ENCODE assay signal across 8 mouse cellular contexts in the genomic region with DNA sequence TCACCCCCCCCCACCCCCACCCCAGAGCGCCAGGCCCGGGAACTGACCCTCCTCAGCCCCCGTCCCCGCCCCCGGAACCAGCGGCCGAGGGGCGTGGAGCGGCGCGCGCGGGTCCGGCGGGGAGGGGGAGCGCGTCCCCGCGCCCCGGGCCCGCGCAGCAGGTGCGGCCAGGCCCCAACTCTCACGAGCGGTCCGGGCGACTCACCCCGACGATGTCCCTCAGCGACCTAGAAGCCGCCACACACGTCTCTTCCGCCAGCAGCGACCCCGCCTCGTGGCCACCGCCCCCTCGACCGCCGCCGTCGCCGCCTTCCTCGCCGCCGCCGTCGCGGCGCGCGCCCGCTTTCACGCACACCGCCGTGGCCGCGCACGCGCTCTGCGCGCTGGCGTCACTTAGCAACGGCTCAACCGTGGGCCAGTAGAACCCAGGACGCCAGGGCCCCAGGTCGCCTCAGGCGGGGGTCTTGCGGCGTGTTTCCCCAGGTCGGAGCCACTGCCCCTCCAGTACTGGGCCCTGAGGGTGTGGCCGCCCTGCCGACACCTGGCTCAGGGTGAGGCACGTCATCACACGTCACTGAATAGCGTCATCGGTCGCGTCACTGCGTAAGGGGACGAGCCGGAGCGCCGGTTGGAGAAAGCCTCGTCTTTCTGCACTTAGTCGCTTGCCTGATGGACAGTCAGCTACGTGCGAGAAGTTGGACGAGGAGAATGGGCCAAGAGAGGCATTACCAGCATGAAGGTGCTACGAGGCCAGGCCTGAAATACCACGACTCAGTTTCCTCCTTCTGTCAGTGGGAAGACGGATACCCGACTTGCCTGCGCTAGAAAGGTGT. TPM values are rescaled to one million over a fixed set of nuclear protein-coding genes. Genes with fewer than 3 reads are reported as not detected.
DNase-seq lines count a peak whose midpoint lies in the region; ATAC-seq and TF ChIP-seq lines count a peak whose summit lies in the region.

A gene (minus strand): TSS at position 548 of the 833 bp plus-strand sequence.

- H3K27me3 ChIP-seq in embryonic facial prominence, embryonic 15.5 days, result no peaks in the 10 kb centered on the region
- no peaks in the 10 kb centered on the region for H3K27me3 ChIP-seq in kidney, embryonic 14.5 days (ENCODE audit: control insufficient read depth, insufficient read depth, low read length)
- H3K27me3 ChIP-seq in limb, embryonic 15.5 days, result no peaks in the 10 kb centered on the region

- H3K4me1 ChIP-seq in bone marrow, adult 2 months (ENCODE audit: control insufficient read depth, insufficient read depth, low read length), result peaks cover 2% of the 10 kb centered on the region; the same call in 1 of the 2 replicates
- H3K4me1 ChIP-seq in embryonic facial prominence, embryonic 15.5 days, result peaks cover 12% of the 10 kb centered on the region
- H3K4me1 ChIP-seq in kidney, embryonic 14.5 days (ENCODE audit: control insufficient read depth, insufficient read depth, low read length), result peaks cover 13% of the 10 kb centered on the region
- H3K4me1 ChIP-seq in limb, embryonic 15.5 days, result peaks cover 21% of the 10 kb centered on the region

- peak; percentile 5; the same call in 1 of the 2 replicates for TF ChIP-seq CTCF in bone marrow, adult 2 months (IDR thresholded peaks at IDR 0.05; ENCODE audit: control insufficient read depth, insufficient read depth, low read length)

- peak; percentile 91 for ATAC-seq in embryonic facial prominence, embryonic 15.5 days (ENCODE audit: insufficient number of reproducible peaks, low FRiP score, low TSS enrichment, low read depth)
- ATAC-seq in kidney, embryonic 14.5 days (ENCODE audit: low FRiP score, low TSS enrichment), result peak; percentile 90
- ATAC-seq in limb, embryonic 15.5 days (ENCODE audit: insufficient number of reproducible peaks, low FRiP score, low TSS enrichment, low read depth), result peak; percentile 86

- peak within 1 kb of the TSS; percentile 96 for H3K27ac ChIP-seq in bone marrow, adult 2 months (ENCODE audit: control insufficient read depth, insufficient read depth, low read depth, low read length, poor library complexity)
- peak within 1 kb of the TSS; percentile 89 for H3K27ac ChIP-seq in embryonic facial prominence, embryonic 15.5 days (replicated peaks)
- peak within 1 kb of the TSS; percentile 60 for H3K27ac ChIP-seq in kidney, embryonic 14.5 days (ENCODE audit: low read depth, low read length)
- H3K27ac ChIP-seq in limb, embryonic 15.5 days, result peak within 1 kb of the TSS; percentile 92

- H3K36me3 ChIP-seq in embryonic facial prominence, embryonic 15.5 days, result no peaks in the 10 kb centered on the region
- H3K36me3 ChIP-seq in kidney, embryonic 14.5 days (ENCODE audit: control insufficient read depth, insufficient read depth, low read length), result no peaks in the 10 kb centered on the region
- H3K36me3 ChIP-seq in limb, embryonic 15.5 days, result no peaks in the 10 kb centered on the region

- DNase-seq in 416B (ENCODE audit: low read depth), result peak; percentile 93
- peak; percentile 96 for DNase-seq in heart, adult 9 months (ENCODE audit: low spot score in 2 of 2)
- DNase-seq in monocyte, adult 2 months (ENCODE audit: low read depth in 1 of 2, low spot score in 2 of 2), result peak; percentile 85 to 98
- peak; percentile 87 to 90 for DNase-seq in spleen, postnatal 36 days (ENCODE audit: low spot score in 2 of 2)

- H3K4me2 ChIP-seq in embryonic facial prominence, embryonic 15.5 days (replicated peaks), result peak within 1 kb of the TSS; percentile 70
- peak within 1 kb of the TSS; percentile 73 for H3K4me2 ChIP-seq in kidney, embryonic 14.5 days (replicated peaks; ENCODE audit: low read depth, low read length)
- peak within 1 kb of the TSS; percentile 66 for H3K4me2 ChIP-seq in limb, embryonic 15.5 days

- peak; percentile 71; the same call in 1 of the 2 replicates for TF ChIP-seq POLR2A in bone marrow, adult 2 months (IDR thresholded peaks at IDR 0.05; ENCODE audit: borderline replicate concordance, control insufficient read depth, low read depth, low read length)

- peak within 1 kb of the TSS; percentile 66 for H3K9ac ChIP-seq in embryonic facial prominence, embryonic 15.5 days
- peak within 1 kb of the TSS; percentile 72 for H3K9ac ChIP-seq in kidney, embryonic 14.5 days (ENCODE audit: low read depth, low read length)
- peak within 1 kb of the TSS; percentile 55 for H3K9ac ChIP-seq in limb, embryonic 15.5 days

- WGBS in bone marrow, adult 2 months, result under 1% methylated on average over 80 of the region's 94 CpGs
- under 1% methylated on average over 81 of the region's 94 CpGs for WGBS in embryonic facial prominence, embryonic 15.5 days
- WGBS in kidney, embryonic 14.5 days, result under 1% methylated on average over 66 of the region's 94 CpGs
- WGBS in limb, embryonic 15.5 days, result under 1% methylated on average over 76 of the region's 94 CpGs

- peak within 1 kb of the TSS; percentile 79 for H3K4me3 ChIP-seq in bone marrow, adult 2 months (replicated peaks; ENCODE audit: control insufficient read depth, low read depth, low read length)
- H3K4me3 ChIP-seq in embryonic facial prominence, embryonic 15.5 days (replicated peaks), result peak within 1 kb of the TSS; percentile 92
- peak within 1 kb of the TSS; percentile 62 for H3K4me3 ChIP-seq in kidney, embryonic 14.5 days (ENCODE audit: low read length)
- peak within 1 kb of the TSS; percentile 80 for H3K4me3 ChIP-seq in limb, embryonic 15.5 days

- no peaks in the 10 kb centered on the region for H3K9me3 ChIP-seq in embryonic facial prominence, embryonic 15.5 days (replicated peaks)
- H3K9me3 ChIP-seq in kidney, embryonic 14.5 days (ENCODE audit: control insufficient read depth, low read length), result no peaks in the 10 kb centered on the region
- no peaks in the 10 kb centered on the region for H3K9me3 ChIP-seq in limb, embryonic 15.5 days

RNA-seq across cellular contexts. Expression of the gene that starts here (rescaled TPM):
- polyA plus RNA-seq in bone marrow, adult 2 months (2011; ENCODE audit: insufficient read depth, insufficient read length, low replicate concordance, missing spikeins), result 4.7 and 21.0 TPM in 2 replicates
- 55.7 and 56.6 TPM in 2 replicates for polyA plus RNA-seq in embryonic facial prominence, embryonic 15.5 days (2015; fragmentation: Nextera tagmentation; extraction: Ambion mirVana)
- 34.1 and 52.5 TPM in 2 replicates for polyA plus RNA-seq in kidney, embryonic 14.5 days (2014; fragmentation: Nextera tagmentation; extraction: Ambion mirVana)
- 54.5 and 55.0 TPM in 2 replicates for polyA plus RNA-seq in limb, embryonic 15.5 days (2015; fragmentation: Nextera tagmentation; extraction: Ambion mirVana)

Comparison
In these comparisons a context has a peak if more than half of its experiments do, and no peak if none do; other contexts are left out.
1. Peak in every context shown above with its lines: DNase-seq, ATAC-seq, H3K4me3 ChIP-seq and H3K27ac ChIP-seq.